Mouse (Mus musculus) testis, postnatal 10 days (tissue): Measurements from ENCODE around the gene Abhd12.

Experiments
- DNase-seq: peaks from one replicate; pipeline ENCODE4 v3.0.0; 2021; ENCODE audit warnings: low spot score

Gene Abhd12

GRCm38 (mm10) chr2:150847436-150847995 lies 57.0 kb downstream of the Abhd12 start:
- peak; percentile 13 for DNase-seq

DNA sequence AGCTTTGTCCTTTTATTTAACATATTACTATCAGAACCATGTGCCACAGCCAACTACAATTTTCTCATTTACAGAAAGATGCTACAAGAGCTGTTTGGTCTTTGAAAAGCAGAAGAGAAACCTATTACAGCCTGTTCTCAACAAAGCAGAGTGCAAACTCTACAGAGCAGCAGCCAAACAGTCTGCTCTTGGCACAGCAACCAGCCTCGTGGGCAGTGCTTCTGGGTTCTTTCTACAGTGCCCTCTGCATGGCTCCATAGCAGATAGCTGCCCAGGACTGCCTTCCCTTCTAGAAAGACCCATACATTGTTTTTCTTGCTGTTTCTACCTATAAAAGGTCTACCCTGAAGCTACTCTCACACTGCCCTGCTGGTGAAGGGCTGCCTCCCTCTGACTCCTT lies 59.7 kb downstream of the Abhd12 start:
- peak; percentile 37 for DNase-seq

DNA sequence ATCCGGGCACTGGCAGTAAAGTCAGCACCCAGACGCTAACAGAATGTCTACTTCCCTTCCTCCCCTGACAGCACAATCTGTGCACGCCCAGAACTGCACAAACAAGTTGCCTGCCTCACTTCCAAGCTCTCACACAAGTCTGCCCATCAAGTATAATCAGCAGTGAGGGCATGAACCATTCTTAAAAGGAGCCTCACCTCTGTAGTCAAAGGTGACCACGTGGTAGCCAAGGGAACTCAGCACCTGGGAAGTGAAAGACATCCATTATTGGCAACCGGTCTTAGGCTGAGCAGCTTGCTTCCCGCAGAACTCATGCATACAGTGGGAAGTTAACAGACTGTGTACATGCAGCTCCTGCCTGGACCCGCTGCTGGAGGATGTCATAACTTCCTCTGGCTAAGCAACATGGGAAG lies 62.5 kb downstream of the Abhd12 start:
- peak; percentile 25 for DNase-seq

DNA sequence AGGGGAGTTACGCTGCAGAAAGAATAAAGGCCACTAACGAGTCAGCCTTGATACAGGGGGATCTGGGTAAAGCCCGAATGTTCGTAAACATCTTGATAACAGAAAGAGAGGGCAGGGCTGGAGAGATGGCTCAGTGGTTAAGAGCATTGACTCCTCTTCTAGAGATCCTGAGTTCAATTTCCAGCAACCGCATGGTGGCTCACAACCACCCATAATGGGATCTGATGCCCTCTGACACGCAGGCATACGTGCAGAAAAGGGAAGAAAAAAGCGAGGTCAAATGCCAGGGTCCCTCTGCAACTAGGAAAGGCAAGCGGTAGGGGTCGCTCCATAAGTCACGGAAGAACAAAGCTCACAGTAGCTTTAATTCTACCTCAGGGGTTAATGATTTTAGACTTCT lies 63.4 kb downstream of the Abhd12 start:
- DNase-seq = peak; percentile 22

GRCm38 (mm10) chr2:150839686-150840471 lies 64.7 kb downstream of the Abhd12 start:
- DNase-seq = no peak

DNA sequence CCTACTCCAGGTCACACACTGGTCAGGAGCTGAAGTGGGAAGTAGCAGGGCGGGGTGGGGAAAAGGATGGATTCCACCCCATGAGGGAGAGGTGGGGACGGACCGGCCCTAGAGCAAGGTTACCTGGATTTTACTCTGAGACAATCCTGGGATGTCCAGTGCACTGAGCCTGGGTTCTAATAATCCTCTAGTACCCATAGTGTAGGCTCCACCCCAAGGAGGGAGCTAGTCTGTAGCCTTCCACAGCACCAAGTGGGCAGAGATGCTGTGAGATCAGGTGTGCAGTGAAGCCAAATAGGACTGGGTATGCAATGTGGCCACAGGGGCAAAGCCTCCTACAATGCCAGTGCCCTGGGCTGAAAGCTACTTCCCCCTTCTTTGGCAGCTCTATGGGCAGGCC lies 66.8 kb downstream of the Abhd12 start:
- DNase-seq = no peak

DNA sequence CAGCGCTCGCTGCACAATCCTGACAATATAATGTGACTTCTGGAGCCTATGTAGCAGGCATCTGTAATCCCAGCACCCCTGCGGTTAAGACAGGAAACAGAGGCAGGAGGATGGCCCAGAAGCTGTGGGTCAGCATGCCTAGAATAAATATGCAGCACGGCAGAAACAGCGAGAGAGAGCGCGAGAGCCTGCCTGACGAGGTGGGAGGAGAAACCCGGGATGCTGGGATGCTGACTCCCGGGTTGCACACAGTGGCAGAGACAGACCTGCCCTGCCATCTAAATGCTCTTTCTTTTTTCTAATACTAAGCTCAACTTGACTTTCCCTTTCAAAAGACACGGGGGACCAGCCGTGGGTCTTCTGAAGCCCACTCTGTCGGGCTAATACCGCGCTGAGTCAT lies 67.6 kb downstream of the Abhd12 start:
- DNase-seq = no peak

DNA sequence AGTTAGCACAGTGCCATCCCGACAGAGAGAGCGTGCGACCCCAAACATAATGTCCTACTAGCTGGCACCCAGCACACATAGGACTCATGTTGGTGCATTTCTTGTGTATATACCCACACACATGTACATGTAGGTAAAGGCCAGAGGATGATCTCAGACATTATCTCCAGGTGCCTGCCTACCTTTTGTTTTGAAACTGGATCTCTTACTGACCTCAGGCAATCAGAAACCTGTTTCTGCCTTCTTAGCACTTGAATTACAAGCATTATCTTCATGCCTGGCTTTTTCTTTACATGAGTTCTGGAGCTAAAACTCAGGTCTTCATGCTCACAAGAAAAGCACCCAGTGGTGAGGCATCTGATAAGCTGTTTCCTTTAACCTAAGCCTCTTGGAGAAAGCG lies 68.6 kb downstream of the Abhd12 start:
- DNase-seq = no peak

GRCm38 (mm10) chr2:150834616-150835015 lies 69.9 kb downstream of the Abhd12 start:
- DNase-seq = no peak

DNA sequence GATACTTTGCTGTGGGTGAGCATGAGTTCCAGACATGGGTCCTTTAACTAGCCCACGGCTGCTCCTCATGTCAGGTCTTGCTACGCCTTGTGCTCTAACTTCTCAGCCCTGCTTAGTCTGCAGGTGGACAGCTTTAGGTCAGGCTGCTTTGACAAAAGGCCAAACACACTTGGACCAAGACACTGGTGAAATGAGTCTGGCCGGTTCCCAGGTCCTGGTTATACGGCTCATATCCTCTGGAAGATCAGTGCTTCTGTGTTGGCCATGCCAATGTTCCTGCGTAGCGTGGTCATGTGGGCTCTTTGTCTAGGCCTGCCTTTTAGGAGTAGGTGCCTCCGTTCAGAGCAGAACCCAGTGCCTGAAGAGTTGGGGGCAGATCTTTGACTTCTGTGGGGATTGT lies 72.5 kb downstream of the Abhd12 start:
- no peak for DNase-seq

DNA sequence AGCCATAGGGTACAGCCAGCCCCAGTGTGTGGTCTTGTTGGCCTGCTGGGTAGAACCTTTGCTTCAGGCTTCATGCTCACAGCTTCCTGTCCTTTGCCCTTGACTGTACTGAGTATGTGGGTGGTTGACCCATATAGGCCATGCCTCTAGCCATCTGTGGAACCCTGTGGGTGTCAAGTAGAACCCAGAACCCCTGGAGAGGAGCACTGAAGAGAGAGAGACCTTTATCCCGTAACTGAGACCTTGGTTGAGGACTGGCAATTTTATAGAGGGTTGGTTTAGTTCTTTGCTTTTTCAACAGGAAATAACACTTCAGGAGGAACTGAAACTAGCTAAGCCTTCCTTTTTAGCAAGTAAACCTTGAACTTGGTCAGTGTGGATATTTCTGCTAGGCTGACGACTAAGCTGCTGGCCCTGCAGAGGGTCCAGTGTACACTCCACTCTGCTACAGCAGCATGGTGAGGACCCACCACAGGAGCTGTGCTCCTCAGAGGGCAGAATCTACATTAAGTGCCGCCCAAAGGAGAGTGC lies 73.6 kb downstream of the Abhd12 start:
- DNase-seq = no peak

- DNase-seq = no peak
Measured at GRCm38 (mm10) chr2:150830011-150830410, 74.5 kb downstream of the Abhd12 start.

DNA sequence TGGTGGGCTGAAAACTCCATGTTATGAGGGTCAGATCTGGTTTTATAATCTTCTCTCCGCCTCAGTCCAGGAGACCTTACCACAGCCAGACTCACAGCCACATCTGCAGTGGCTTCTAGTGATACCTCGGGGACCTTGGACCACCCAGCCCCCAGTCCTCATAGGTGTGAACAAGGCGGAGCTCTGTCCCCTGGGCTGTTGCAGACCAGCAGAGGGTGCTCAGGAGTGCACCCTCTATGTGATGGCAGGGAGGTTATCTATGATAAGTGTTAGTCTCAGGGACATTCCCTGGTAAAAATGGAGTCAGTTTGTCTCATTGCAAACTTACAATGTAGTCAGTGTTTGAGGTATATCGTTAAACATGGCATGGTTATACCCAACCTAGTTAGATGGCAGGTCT lies 75.9 kb downstream of the Abhd12 start:
- no peak for DNase-seq

GRCm38 (mm10) chr2:150828164-150828563 lies 76.4 kb downstream of the Abhd12 start:
- no peak for DNase-seq

- DNase-seq = no peak
Measured at GRCm38 (mm10) chr2:150826426-150826825, 78.1 kb downstream of the Abhd12 start.

DNA sequence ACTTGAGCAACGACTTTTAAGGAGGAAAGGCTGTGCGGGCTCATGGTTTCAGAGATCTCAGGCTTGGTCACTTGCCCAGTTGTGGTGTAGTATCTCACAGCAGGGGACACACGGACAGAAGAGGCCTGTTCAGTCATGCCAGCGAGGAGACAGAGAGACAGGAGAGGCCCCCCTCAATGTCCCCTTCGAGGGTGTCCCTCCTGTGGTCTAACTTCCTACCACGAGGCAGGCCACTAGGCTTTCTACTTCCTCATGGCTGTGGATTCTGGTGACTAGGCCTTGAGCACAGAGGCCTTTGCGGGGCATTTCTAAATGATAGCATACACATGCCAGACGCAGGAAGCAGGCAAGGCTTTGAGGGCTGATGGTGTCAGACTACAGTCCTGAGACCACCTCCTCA lies 81.6 kb downstream of the Abhd12 start:
- DNase-seq = no peak

GRCm38 (mm10) chr2:150820720-150821119 lies 83.8 kb downstream of the Abhd12 start:
- DNase-seq = no peak

GRCm38 (mm10) chr2:150818742-150819141 lies 85.8 kb downstream of the Abhd12 start:
- DNase-seq = no peak

DNA sequence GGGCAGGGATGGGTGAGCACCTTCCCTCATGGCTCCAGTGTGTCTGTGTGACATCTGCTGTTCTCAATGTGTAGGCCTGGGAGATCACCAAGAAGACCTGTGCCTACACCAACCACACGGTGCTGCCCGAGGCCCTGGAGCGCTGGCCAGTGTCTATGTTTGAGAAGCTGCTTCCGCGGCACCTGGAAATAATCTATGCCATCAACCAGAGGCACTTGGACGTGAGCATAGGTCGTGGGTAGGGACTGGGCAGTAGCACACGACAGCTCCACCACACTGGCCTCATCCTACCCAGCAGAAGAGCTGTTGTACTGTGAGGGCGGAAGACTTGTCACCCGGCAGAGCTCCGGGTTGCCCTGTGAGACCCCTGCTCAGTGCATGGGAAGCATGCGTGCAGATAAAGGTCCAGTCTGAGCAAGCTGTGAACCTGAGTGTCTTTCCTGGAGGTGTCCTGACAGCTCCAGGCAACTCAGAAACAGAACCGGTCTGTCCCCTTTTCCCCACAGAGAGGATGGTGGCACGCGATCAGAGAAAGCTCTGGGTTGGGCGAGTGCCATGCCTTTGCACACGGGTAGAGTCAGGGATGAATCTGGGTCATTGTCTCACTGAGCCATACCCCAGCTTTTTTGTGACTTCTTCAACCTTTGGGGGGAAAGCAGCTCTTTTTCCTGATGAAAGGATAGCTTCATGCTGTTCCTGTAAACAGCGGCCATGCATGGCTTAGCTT lies 87.7 kb downstream of the Abhd12 start:
- no peak for DNase-seq

DNA sequence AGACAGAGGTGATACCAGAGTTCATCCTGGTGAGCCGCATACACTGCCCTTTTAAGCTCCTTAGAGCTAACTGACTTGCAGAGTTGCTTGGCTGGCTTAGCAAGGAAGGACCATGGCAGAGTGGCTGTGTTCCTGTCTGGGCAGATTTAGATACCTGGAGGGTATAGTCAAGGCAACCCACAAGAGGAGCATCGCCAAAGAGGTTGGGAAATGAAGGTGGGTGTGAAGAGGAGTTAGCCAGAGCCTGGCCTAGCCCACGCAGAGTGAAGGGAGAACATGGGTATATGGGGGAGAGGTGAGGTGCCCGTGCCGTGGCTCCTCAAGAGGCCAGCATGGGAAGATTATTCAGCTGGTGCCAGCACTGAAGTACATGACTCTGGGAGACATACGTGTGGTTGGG lies 91.7 kb downstream of the Abhd12 start:
- DNase-seq = no peak

DNA sequence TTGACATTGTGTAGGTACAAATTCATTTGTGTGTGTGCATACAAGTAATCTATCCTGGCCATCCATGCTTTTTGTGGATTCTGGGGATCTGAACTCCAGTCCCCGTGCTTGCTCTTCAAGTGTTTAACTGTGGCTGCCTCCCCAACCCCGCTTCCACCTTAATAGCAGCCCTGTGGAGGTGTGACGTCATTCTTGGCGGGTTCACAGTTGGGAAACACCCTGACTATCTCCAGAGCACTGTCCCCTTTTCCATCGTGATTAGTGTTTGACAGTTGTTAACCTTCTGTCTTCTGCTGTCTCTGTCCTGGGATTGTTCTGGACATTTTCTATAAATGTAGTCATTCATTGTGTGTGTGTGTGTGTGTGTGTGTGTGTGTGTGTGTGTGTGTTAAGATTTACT lies 93.9 kb downstream of the Abhd12 start:
- DNase-seq = no peak

- no peak for DNase-seq
Measured at GRCm38 (mm10) chr2:150808812-150809211, 95.7 kb downstream of the Abhd12 start.

DNA sequence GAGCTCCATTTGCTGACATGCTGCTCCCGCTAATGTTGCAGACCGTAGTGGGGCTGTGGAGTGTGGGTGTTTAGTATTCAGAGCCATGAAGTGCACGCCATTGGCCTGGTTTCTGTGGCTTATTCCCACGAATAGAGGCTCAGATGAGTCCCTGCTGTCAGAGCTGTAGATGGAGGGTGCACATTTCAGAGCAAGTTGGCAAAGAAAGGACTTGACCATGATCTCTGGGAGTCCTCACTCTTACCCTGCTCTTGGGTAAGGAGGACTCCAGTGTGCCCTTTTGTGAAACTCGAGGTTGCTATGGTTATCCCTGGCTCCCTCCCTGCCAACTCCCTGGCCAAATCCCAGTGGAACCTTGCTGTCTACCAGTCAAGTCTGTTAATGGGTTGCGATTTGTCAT lies 96.2 kb downstream of the Abhd12 start:
- no peak for DNase-seq
